Mouse (Mus musculus) kidney, adult 2 months (tissue): ENCODE results near the gene Pa2g4.

Source experiments
- CTCF ChIP-seq: fragments of 200-500 bp; conservative IDR thresholded peaks from 2 replicates; pipeline ENCODE4 v1.5.1; 2011; ENCODE audit warnings: low read depth, mild to moderate bottlenecking, control low read depth, low read length, moderate library complexity, mixed read lengths; ENCODE audit not compliant: insufficient read depth, insufficient read length
- POLR2A ChIP-seq: fragments of 200-500 bp; IDR thresholded peaks from one replicate; pipeline ENCODE4 v1.6.1; 2011; ENCODE audit warnings: low read depth, low read length, control low read depth

DNA sequence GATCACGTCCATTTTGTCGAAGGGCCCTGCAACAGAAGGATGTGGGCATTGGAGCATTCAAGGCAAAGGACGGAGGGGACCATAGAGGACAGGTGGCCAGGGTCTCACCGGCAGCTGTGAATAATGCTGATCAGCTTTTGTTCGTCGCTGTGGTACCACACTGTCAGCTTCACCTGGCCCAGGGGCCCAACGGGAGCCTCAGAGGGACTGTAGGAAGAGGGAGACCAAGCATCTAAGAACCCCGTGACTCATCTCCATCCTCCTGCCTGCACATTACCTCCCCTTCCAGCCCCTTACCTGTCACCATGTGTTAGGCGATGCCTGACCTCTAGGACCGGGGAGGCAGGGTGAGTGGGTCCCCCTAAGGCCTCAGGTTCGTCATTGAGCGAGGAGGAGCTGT is 54.0 kb downstream of the Pa2g4 start:
- TF ChIP-seq POLR2A (no peak), CTCF (no peak)
